Mouse (Mus musculus) liver, adult (tissue): ENCODE data around the gene Trak2.

Source experiments
- GATA4 ChIP-seq: IDR thresholded peaks from 2 replicates; pipeline ENCODE4 v1.6.1; 2014; ENCODE audit warnings: mild to moderate bottlenecking, low read length; ENCODE audit not compliant: insufficient replicate concordance

The Trak2 gene

DNA sequence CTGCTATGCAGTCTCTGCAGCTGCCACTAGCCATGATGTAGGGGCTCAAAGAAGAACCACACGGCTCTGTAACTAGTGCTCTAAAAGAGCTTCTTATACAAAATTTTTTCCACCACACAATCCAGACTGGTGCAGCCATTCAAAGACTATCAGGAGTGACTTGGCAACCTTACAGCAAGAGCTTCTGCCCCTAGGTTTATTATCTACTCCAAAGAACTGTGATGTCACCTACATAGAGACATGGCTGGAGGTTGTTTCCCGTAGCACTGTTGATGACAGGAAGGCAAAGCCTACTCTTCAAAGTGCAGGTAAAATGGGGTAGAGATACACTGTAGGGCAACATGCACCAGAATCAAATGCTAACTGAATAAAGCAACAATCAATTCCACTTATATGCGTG is 17.5 kb downstream of the Trak2 start:
- no peak for TF ChIP-seq GATA4

- TF ChIP-seq GATA4: no peak
Measured at GRCm38 (mm10) chr1:58954578-58955410, 18.4 kb downstream of the Trak2 start.

- no peak for TF ChIP-seq GATA4
Measured at GRCm38 (mm10) chr1:58953686-58954434, 19.4 kb downstream of the Trak2 start.

GRCm38 (mm10) chr1:58952997-58953396 is 20.2 kb downstream of the Trak2 start:
- no peak for TF ChIP-seq GATA4

GRCm38 (mm10) chr1:58952526-58952925 is 20.7 kb downstream of the Trak2 start:
- TF ChIP-seq GATA4: no peak

DNA sequence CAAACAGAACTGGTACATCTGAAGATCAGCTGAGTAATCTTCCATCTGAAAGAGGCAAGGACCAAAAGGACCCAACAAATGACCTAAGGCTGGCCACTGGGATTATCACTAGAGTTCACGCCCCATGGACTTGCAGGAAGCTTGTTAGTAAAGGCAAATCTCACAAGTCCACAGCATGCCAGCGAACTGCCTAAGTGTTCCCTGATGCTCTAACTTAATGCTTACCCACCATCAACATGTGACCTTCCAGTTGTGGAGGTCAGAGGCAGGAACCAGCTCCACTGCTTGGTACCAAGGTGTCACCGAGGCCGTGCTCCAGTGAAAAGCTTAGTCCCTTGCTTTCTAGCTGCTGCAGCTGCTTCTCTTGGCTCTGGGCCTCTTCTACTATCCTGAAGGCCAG is 21.4 kb downstream of the Trak2 start:
- TF ChIP-seq GATA4: no peak

GRCm38 (mm10) chr1:58950899-58951648 is 22.2 kb downstream of the Trak2 start:
- no peak for TF ChIP-seq GATA4

GRCm38 (mm10) chr1:58949561-58950106 is 23.6 kb downstream of the Trak2 start:
- no peak for TF ChIP-seq GATA4

DNA sequence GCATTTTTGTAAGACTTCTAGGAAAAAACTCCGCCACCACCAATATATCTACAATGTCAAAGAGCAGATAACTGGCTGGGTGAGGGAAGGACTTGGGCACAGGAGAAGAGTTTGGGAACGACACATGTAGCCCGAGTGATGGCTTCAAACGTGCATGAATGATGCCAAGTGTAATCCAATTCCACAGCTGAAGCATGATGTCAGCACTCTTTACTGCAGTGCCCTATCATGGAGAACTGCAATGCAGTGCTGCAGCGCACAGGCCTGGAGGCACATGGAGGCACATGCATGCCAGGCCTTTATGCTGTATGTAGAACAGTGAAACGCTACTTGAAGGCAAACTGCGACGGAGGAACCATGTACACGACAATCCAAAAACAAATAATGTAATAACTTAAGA is 26.5 kb downstream of the Trak2 start:
- TF ChIP-seq GATA4: no peak

DNA sequence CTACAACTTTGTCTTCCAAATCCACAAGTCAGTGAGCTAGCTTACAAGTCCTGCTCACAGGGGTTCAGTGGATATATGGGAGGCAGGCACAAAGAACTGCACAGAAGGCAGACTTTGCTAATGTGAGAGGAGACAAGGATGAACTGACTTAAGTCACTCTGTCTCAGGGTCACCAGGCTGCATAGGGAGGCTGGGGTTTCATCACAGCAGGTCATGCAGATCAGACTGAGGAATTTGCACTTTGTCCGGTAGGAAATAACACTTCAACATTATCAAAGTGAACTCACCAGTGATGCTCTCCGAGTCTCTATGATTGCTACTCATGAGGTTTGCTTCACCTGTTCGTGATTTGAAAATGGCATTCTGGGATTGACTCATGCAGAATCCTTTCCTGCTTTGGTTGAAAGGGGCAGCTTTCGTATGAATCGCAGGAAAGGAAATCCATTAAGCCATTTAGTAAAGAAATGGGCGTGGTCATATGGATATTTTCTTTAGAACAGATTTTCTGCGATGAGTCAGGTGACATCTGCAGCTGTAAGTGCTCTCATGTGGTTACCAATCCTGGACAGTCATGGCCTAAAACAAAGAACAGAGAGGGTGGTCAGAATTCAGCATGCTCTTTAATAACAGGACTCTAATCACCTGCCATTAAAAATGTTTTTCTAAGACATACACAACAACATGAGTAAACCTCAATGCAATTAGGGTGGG is 27.1 kb downstream of the Trak2 start:
- TF ChIP-seq GATA4: no peak

- no peak for TF ChIP-seq GATA4
Measured at GRCm38 (mm10) chr1:58945523-58945922, 27.7 kb downstream of the Trak2 start.

DNA sequence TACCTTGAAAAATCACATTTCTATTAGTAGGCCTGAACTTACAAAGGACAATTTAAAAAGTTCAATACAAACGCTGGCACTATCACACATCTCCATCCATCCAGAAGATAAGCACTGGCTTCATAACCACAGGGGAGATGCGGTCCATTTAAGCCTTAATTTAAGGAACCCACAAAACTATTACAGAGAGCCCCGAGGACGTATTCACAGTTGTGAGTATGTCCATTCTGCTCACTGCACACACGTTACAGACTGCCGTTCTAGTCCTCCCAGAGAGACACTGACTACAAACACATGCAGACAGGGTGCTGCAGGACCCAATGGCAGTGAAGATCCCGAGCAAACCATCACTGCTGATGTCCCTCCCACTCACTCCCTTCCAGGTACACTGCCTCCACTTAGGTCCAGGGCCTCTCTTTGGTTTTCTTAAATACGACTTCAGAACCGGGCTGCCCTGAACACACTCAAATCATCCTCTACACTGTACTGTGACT is 35.6 kb downstream of the Trak2 start:
- TF ChIP-seq GATA4: no peak

DNA sequence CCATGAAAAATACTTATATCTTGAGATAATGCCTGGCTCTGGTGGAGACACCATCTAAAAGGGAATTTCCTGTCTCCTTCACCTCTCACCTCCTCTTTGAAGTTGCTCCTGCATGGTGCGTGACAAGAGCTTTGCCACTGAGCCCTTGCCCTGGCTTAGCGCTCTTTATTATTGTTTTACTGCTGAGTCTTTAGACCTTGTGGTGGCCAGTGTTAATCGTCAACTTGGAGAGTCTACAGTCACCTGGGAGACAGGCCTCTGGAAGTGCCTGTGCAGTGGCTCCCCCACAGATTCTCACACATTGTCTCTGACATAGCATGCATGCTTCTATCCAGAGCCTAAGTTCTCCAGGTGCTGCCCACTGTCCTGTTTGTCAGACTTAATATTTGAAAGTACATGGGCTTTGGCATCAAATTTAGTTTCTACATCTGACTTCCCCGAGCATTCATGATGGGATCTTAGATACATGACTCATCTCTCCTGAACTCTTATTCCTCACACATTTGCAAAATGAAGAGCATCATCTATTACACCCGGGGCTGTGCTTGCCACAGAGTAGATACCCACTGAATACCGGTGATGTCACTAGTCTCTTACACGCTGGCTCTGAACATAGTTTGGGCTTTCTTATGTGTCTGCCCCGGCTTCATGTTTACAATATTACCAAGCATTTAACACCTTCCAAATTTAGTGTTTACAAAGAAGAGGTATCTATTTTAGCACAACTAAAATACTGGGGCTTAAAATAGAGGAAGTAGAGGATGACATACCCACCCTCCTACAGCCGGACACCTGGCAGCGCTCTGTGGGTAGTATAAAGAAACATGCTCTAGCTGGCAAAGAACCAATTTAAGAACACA is 36.3 kb downstream of the Trak2 start:
- TF ChIP-seq GATA4: no peak

DNA sequence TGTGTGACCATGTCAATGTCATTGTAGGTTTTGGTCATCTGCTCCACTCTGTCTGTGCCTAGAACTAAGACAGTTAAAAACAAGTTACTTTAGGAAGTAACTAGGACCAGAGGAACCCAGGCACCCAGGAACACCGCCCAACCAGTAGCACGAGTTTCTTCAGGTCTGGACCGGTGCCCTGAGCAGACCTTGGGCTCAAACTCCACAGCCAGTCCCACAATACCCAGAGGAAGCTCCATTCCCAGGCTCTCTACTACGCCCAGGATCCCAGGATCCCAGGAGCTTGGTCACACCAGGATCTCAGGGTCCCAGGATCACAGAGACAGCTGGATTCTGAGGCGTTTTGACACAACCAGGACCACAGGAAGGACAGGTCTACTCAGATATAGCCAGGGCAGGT is 46.6 kb downstream of the Trak2 start:
- TF ChIP-seq GATA4: no peak
